In the genomic region with DNA sequence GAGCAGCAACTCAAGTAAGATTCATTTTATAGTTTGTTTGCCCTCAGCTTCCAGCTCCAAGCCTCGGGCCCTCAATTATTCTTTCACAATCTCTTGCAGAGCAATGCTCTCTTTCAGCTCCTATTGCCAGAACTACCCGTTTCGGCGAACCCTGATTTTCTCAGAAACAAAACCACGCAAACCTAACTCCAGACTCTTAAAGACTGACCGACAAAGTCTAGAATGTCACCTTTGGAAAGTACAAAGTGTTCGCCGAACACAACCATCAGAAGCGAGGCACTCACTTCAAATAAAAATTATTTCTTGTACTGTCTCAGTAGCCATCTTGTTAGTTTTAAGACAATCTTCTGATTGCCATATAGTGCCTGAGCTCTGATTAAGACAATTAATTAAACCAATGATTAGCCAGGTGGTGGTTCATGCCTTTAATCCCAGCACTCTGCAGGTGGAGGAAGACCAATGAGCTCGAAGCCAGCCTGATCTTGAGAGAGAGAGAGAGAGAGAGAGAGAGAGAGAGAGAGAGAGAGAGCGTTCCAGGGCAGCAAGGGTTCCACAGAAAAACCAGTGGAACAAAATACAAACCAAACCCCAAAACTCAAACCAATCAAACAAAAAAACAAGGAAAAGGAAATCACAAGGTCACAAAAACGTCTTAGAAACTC, we compare ENCODE assay signal across 7 mouse cellular contexts. TPM values are rescaled to one million over a fixed set of nuclear protein-coding genes. Genes with fewer than 3 reads are reported as not detected.
DNase-seq lines count a peak whose midpoint lies in the region; ATAC-seq lines count a peak whose summit lies in the region.

No protein-coding gene starts in this region.

- peak overlapping the region; percentile 85 for H3K4me2 ChIP-seq in neural tube, embryonic 11.5 days (ENCODE audit: low read depth)
- peak overlapping the region; percentile 78 for H3K4me2 ChIP-seq in embryonic facial prominence, embryonic 13.5 days
- peak overlapping the region; percentile 82 for H3K4me2 ChIP-seq in intestine, embryonic 15.5 days (replicated peaks)
- peak overlapping the region; percentile 83 for H3K4me2 ChIP-seq in midbrain, embryonic 13.5 days (replicated peaks)

- H3K36me3 ChIP-seq in neural tube, embryonic 11.5 days (ENCODE audit: control insufficient read depth, insufficient read depth, low read length): no peaks in the 10 kb centered on the region
- 0 out of 2 replicates have a peak, but pooled peaks cover 3% of the 10 kb centered on the region for H3K36me3 ChIP-seq in embryonic facial prominence, embryonic 13.5 days
- H3K36me3 ChIP-seq in intestine, embryonic 15.5 days: no peaks in the 10 kb centered on the region
- peaks cover 6% of the 10 kb centered on the region for H3K36me3 ChIP-seq in midbrain, embryonic 13.5 days

- H3K27ac ChIP-seq in neural tube, embryonic 11.5 days (ENCODE audit: low read depth, low read length): no peak overlapping the region
- no peak overlapping the region for H3K27ac ChIP-seq in embryonic facial prominence, embryonic 13.5 days
- H3K27ac ChIP-seq in intestine, embryonic 15.5 days: peak overlapping the region; percentile 70
- H3K27ac ChIP-seq in midbrain, embryonic 13.5 days: no peak overlapping the region

- ATAC-seq in neural tube, embryonic 11.5 days (ENCODE audit: insufficient read depth, low FRiP score, low TSS enrichment): no peak
- ATAC-seq in embryonic facial prominence, embryonic 13.5 days (ENCODE audit: insufficient number of reproducible peaks, insufficient read depth, low FRiP score, low TSS enrichment, low read depth): no peak
- ATAC-seq in intestine, embryonic 15.5 days: peak; percentile 8; the same call in 1 of the 2 replicates
- no peak for ATAC-seq in midbrain, embryonic 13.5 days
- ATAC-seq in erythroid progenitor cell, adult 5-6 weeks (replicated peaks; ENCODE audit: low FRiP score, poor library complexity, severe bottlenecking): no peak

- peak overlapping the region; percentile 70 for H3K9ac ChIP-seq in neural tube, embryonic 11.5 days (ENCODE audit: low read length)
- peak overlapping the region; percentile 91 for H3K9ac ChIP-seq in embryonic facial prominence, embryonic 13.5 days
- peak overlapping the region; percentile 88 for H3K9ac ChIP-seq in intestine, embryonic 15.5 days
- H3K9ac ChIP-seq in midbrain, embryonic 13.5 days (replicated peaks): peak overlapping the region; percentile 86

- 83% methylated on average over 12 of the region's 12 CpGs for WGBS in neural tube, embryonic 11.5 days
- WGBS in embryonic facial prominence, embryonic 13.5 days: 76% methylated on average over 12 of the region's 12 CpGs
- 57% methylated on average over 12 of the region's 12 CpGs for WGBS in intestine, embryonic 15.5 days
- WGBS in midbrain, embryonic 13.5 days: 77% methylated on average over 12 of the region's 12 CpGs

- DNase-seq in neural tube, embryonic 11.5 days (ENCODE audit: low spot score): no peak
- DNase-seq in neural tube, embryonic 10.5 days (ENCODE audit: extremely low spot score, low spot score): no peak
- no peak for DNase-seq in ovary, postnatal 36 days (ENCODE audit: low spot score)

- no peaks in the 10 kb centered on the region for H3K27me3 ChIP-seq in neural tube, embryonic 11.5 days (ENCODE audit: control insufficient read depth, insufficient read depth, low read length)
- H3K27me3 ChIP-seq in embryonic facial prominence, embryonic 13.5 days: no peaks in the 10 kb centered on the region
- H3K27me3 ChIP-seq in intestine, embryonic 15.5 days (replicated peaks): no peaks in the 10 kb centered on the region
- H3K27me3 ChIP-seq in midbrain, embryonic 13.5 days: no peaks in the 10 kb centered on the region

- peak overlapping the region; percentile 54 for H3K4me3 ChIP-seq in neural tube, embryonic 11.5 days (ENCODE audit: low read depth, low read length)
- H3K4me3 ChIP-seq in embryonic facial prominence, embryonic 13.5 days: peak overlapping the region; percentile 83
- peak overlapping the region; percentile 81 for H3K4me3 ChIP-seq in intestine, embryonic 15.5 days (replicated peaks)
- peak overlapping the region; percentile 77 for H3K4me3 ChIP-seq in midbrain, embryonic 13.5 days (replicated peaks)

- H3K4me1 ChIP-seq in neural tube, embryonic 11.5 days (ENCODE audit: control insufficient read depth, insufficient read depth, low read length): no peaks in the 10 kb centered on the region
- peaks cover 11% of the 10 kb centered on the region for H3K4me1 ChIP-seq in embryonic facial prominence, embryonic 13.5 days
- no peaks in the 10 kb centered on the region; the same call in 1 of the 2 replicates for H3K4me1 ChIP-seq in intestine, embryonic 15.5 days (replicated peaks)
- H3K4me1 ChIP-seq in midbrain, embryonic 13.5 days (replicated peaks): peaks cover 17% of the 10 kb centered on the region

- H3K9me3 ChIP-seq in neural tube, embryonic 11.5 days (ENCODE audit: control insufficient read depth, low read length): no peaks in the 10 kb centered on the region
- H3K9me3 ChIP-seq in embryonic facial prominence, embryonic 13.5 days: no peaks in the 10 kb centered on the region
- no peaks in the 10 kb centered on the region for H3K9me3 ChIP-seq in intestine, embryonic 15.5 days
- H3K9me3 ChIP-seq in midbrain, embryonic 13.5 days: no peaks in the 10 kb centered on the region

RNA-seq across cellular contexts. Expression of a gene that starts 0.7 kb away (rescaled TPM):
- 60.0 and 68.1 TPM in 2 replicates for polyA plus RNA-seq in neural tube, embryonic 11.5 days (2014; fragmentation: Nextera tagmentation; extraction: Ambion mirVana)
- polyA plus RNA-seq in embryonic facial prominence, embryonic 13.5 days (2015; fragmentation: Nextera tagmentation; extraction: Ambion mirVana): 113 and 131 TPM in 2 replicates
- polyA plus RNA-seq in intestine, embryonic 15.5 days (2015; fragmentation: Nextera tagmentation; extraction: Ambion mirVana): 139 and 153 TPM in 2 replicates
- 103 and 107 TPM in 2 replicates for polyA plus RNA-seq in midbrain, embryonic 13.5 days (2015; fragmentation: Nextera tagmentation; extraction: Ambion mirVana)
- 41.8 and 69.6 TPM in 2 replicates for total RNA-seq in erythroid progenitor cell, adult 5-6 weeks (2015; ENCODE audit: low replicate concordance)
- total RNA-seq in erythroid progenitor cell, adult 5-6 weeks (2017; ENCODE audit: low replicate concordance): 37.1 and 70.5 TPM in 2 replicates
